Mouse (Mus musculus) forebrain, embryonic 14.5 days (tissue): ENCODE data around the gene Lrrc4b. TPM values are rescaled to one million over a fixed set of nuclear protein-coding genes. Genes with fewer than 3 reads are reported as not detected.

Source experiments
- ATAC-seq: fragments of 200-750 bp; cut with Nextera tagmentation; 2 replicates; pipeline ENCODE4 v1.8.0; 2017; ENCODE audit warnings: mild to moderate bottlenecking, moderate library complexity
- DNase-seq: peaks from one replicate; pipeline ENCODE4 v3.0.0-alpha.2; 2015; ENCODE audit warnings: low spot score
- H3K27ac ChIP-seq: fragments of 300-500 bp; sonication (generic); 2 replicates; pipeline ENCODE4 v1.5.1; 2014; ENCODE audit warnings: low read depth, mild to moderate bottlenecking, control low read depth, low read length, moderate library complexity
- H3K27me3 ChIP-seq: fragments of 300-500 bp; sonication (generic); replicated peaks from 2 replicates; pipeline ENCODE4 v1.6.1; 2014; ENCODE audit warnings: low read length, control low read depth, mixed read lengths; ENCODE audit not compliant: control insufficient read depth, insufficient read depth
- H3K36me3 ChIP-seq: fragments of 300-500 bp; sonication (generic); 2 replicates; pipeline ENCODE4 v1.6.1; 2014; ENCODE audit warnings: low read length, control low read depth; ENCODE audit not compliant: control insufficient read depth, insufficient read depth
- H3K4me1 ChIP-seq: fragments of 300-500 bp; sonication (generic); 2 replicates; pipeline ENCODE4 v1.6.1; 2014; ENCODE audit warnings: antibody characterized with exemption, low read length, control low read depth; ENCODE audit not compliant: control insufficient read depth, insufficient read depth
- H3K4me2 ChIP-seq: fragments of 300-500 bp; sonication (generic); 2 replicates; pipeline ENCODE4 v1.6.1; 2014; ENCODE audit warnings: mild to moderate bottlenecking, control low read depth, low read length
- H3K4me3 ChIP-seq: fragments of 300-500 bp; sonication (generic); 2 replicates; pipeline ENCODE4 v1.5.1; 2014; ENCODE audit warnings: low read depth, low read length, control low read depth
- H3K9ac ChIP-seq: fragments of 300-500 bp; sonication (generic); 2 replicates; pipeline ENCODE4 v1.6.1; 2014; ENCODE audit warnings: mild to moderate bottlenecking, low read length, control low read depth, moderate library complexity
- H3K9me3 ChIP-seq: fragments of 300-500 bp; sonication (generic); replicated peaks from 2 replicates; pipeline ENCODE4 v1.6.1; 2016; ENCODE audit warnings: low read length, control low read depth, mixed read lengths; ENCODE audit not compliant: control insufficient read depth
- WGBS: fragments of 180-500 bp; shearing (Covaris S2); extraction: QIAGEN DNeasy Blood & Tissue Kit; methylation state at CpG from one replicate; pipeline ENCODE4 v1.1.7; 2014; 5-methylcytosine and 5-hydroxymethylcytosine counted together
- polyA plus RNA-seq: library from polyadenylated mRNA; unstranded; fragments of >200 nt; fragmentation: Nextera tagmentation; extraction: Ambion mirVana; gene quantifications from 2 replicates; pipeline ENCODE4 v1.2.1, GENCODE M21; 2014

The Lrrc4b gene
- polyA plus RNA-seq, 1 experiment from 2014 or later = 22.1 TPM

- DNase-seq (peak; percentile 99), ATAC-seq (peak; percentile 96)
- Histone ChIP-seq H3K27me3 (no peaks in the 10 kb centered on the region), H3K4me1 (peaks cover 21% of the 10 kb centered on the region), H3K4me2 (peak within 1 kb of the TSS; percentile 82), H3K27ac (peak within 1 kb of the TSS; percentile 97), H3K4me3 (peak within 1 kb of the TSS; percentile 73), H3K36me3 (peaks cover 33% of the 10 kb centered on the region), H3K9ac (peak within 1 kb of the TSS; percentile 95), H3K9me3 (no peaks in the 10 kb centered on the region)
- 0% methylated on average over 57 of the region's 58 CpGs for WGBS
Measured at GRCm38 (mm10) chr7:44495992-44496770, 67.4 kb downstream of the Lrrc4b start, which contains the start of the genes Emc10 and Fam71e1. Emc10 (minus strand) TSS chr7:44496529. Fam71e1 (plus strand) TSS chr7:44496581.

- peaks cover 28% of the 10 kb centered on the region for H3K36me3 ChIP-seq
Measured at GRCm38 (mm10) chr7:44496771-44497109, 67.9 kb downstream of the Lrrc4b start.

GRCm38 (mm10) chr7:44497361-44498055 lies 68.7 kb downstream of the Lrrc4b start:
- ATAC-seq = no peak
- 89% methylated on average over 10 of the region's 10 CpGs for WGBS
- H3K27ac ChIP-seq = no peak overlapping the region

More at GRCm38 (mm10) chr7:44496771-44497109, 67.9 kb downstream of the Lrrc4b start:
- peaks cover 21% of the 10 kb centered on the region for H3K4me1 ChIP-seq
- peak overlapping the region; percentile 82 for H3K4me2 ChIP-seq
- H3K27ac ChIP-seq = peak overlapping the region; percentile 84
- ATAC-seq (no peak), DNase-seq (no peak)
- H3K4me3 ChIP-seq = peak overlapping the region; percentile 73
- peak overlapping the region; percentile 92 for H3K9ac ChIP-seq
- under 1% methylated on average over 23 of the region's 26 CpGs for WGBS
- H3K9me3 ChIP-seq = no peaks in the 10 kb centered on the region
- no peaks in the 10 kb centered on the region for H3K27me3 ChIP-seq

GRCm38 (mm10) chr7:44498922-44499321 lies 70.1 kb downstream of the Lrrc4b start:
- no peak for DNase-seq
- Histone ChIP-seq H3K9me3 (no peaks in the 10 kb centered on the region), H3K4me3 (no peak overlapping the region), H3K4me1 (peaks cover 21% of the 10 kb centered on the region), H3K27ac (no peak overlapping the region), H3K9ac (no peak overlapping the region), H3K27me3 (no peaks in the 10 kb centered on the region), H3K36me3 (0 out of 2 replicates have a peak, but pooled peaks cover 9% of the 10 kb centered on the region), H3K4me2 (no peak overlapping the region)
- 88% methylated on average over 1 of the region's 1 CpGs for WGBS
- ATAC-seq = no peak

More at GRCm38 (mm10) chr7:44497361-44498055, 68.7 kb downstream of the Lrrc4b start:
- Histone ChIP-seq H3K4me1 (peaks cover 21% of the 10 kb centered on the region), H3K27me3 (no peaks in the 10 kb centered on the region), H3K36me3 (peaks cover 20% of the 10 kb centered on the region), H3K4me3 (peak overlapping the region; percentile 73), H3K9me3 (no peaks in the 10 kb centered on the region), H3K9ac (peak overlapping the region; percentile 92), H3K4me2 (peak overlapping the region; percentile 82)
- DNase-seq = no peak

- 66% methylated on average over 20 of the region's 20 CpGs for WGBS
Measured at GRCm38 (mm10) chr7:44500046-44500445, 71.2 kb downstream of the Lrrc4b start.

GRCm38 (mm10) chr7:44501563-44502115 lies 72.8 kb downstream of the Lrrc4b start:
- H3K9ac ChIP-seq = no peak overlapping the region
- DNase-seq = peak; percentile 77
- H3K27me3 ChIP-seq = no peaks in the 10 kb centered on the region
- H3K4me1 ChIP-seq = peaks cover 6% of the 10 kb centered on the region; the same call in 1 of the 2 replicates
- H3K27ac ChIP-seq = no peak overlapping the region
- no peak overlapping the region for H3K4me2 ChIP-seq
- ATAC-seq = peak; percentile 66
- H3K9me3 ChIP-seq = no peaks in the 10 kb centered on the region
- 30% methylated on average over 5 of the region's 5 CpGs for WGBS
- no peaks in the 10 kb centered on the region for H3K36me3 ChIP-seq
- H3K4me3 ChIP-seq = no peak overlapping the region

More at GRCm38 (mm10) chr7:44500046-44500445, 71.2 kb downstream of the Lrrc4b start:
- DNase-seq = no peak
- H3K4me1 ChIP-seq = peaks cover 13% of the 10 kb centered on the region
- ATAC-seq = no peak
- no peak overlapping the region for H3K4me2 ChIP-seq
- H3K4me3 ChIP-seq = no peak overlapping the region
- H3K9me3 ChIP-seq = no peaks in the 10 kb centered on the region
- H3K27me3 ChIP-seq = no peaks in the 10 kb centered on the region
- H3K9ac ChIP-seq = no peak overlapping the region
- no peaks in the 10 kb centered on the region for H3K36me3 ChIP-seq
- H3K27ac ChIP-seq = no peak overlapping the region

- no peak for DNase-seq
- Histone ChIP-seq H3K9me3 (no peaks in the 10 kb centered on the region), H3K4me2 (no peak overlapping the region), H3K4me3 (no peak overlapping the region), H3K9ac (no peak overlapping the region), H3K4me1 (no peaks in the 10 kb centered on the region), H3K36me3 (no peaks in the 10 kb centered on the region), H3K27me3 (no peaks in the 10 kb centered on the region), H3K27ac (no peak overlapping the region)
- ATAC-seq = no peak
Measured at GRCm38 (mm10) chr7:44507491-44507890, 78.7 kb downstream of the Lrrc4b start.
